Mouse (Mus musculus) stomach, embryonic 16.5 days (tissue): Measurements from ENCODE around the gene Capns2. TPM values are rescaled to one million over a fixed set of nuclear protein-coding genes. Genes with fewer than 3 reads are reported as not detected.

Experiments used
- ATAC-seq: fragments of 200-750 bp; cut with Nextera tagmentation; 2 replicates; pipeline ENCODE4 v1.8.0; 2017; ENCODE audit warnings: moderate number of reproducible peaks, moderate TSS enrichment; ENCODE audit not compliant: insufficient read depth, low FRiP score
- H3K27ac ChIP-seq: fragments of 300-500 bp; sonication (generic); 2 replicates; pipeline ENCODE4 v1.5.1; 2014; ENCODE audit warnings: low read length
- H3K27me3 ChIP-seq: fragments of 300-500 bp; sonication (generic); 2 replicates; pipeline ENCODE4 v1.6.1; 2014; ENCODE audit warnings: low read length, control low read depth, mixed read lengths; ENCODE audit not compliant: control insufficient read depth, insufficient read depth
- H3K36me3 ChIP-seq: fragments of 300-500 bp; sonication (generic); 2 replicates; pipeline ENCODE4 v1.6.1; 2014; ENCODE audit warnings: low read length; ENCODE audit not compliant: control insufficient read depth, insufficient read depth
- H3K4me1 ChIP-seq: fragments of 300-500 bp; sonication (generic); 2 replicates; pipeline ENCODE4 v1.6.1; 2014; ENCODE audit warnings: low read length, control low read depth, mixed read lengths; ENCODE audit not compliant: control insufficient read depth, insufficient read depth
- H3K4me2 ChIP-seq: fragments of 300-500 bp; sonication (generic); 2 replicates; pipeline ENCODE4 v1.6.1; 2014; ENCODE audit warnings: low read depth, low read length, mixed read lengths
- H3K4me3 ChIP-seq: fragments of 300-500 bp; sonication (generic); replicated peaks from 2 replicates; pipeline ENCODE4 v1.5.1; 2014; ENCODE audit warnings: mild to moderate bottlenecking, low read length
- H3K9ac ChIP-seq: fragments of 300-500 bp; sonication (generic); 2 replicates; pipeline ENCODE4 v1.6.1; 2014; ENCODE audit warnings: low read length
- H3K9me3 ChIP-seq: fragments of 300-500 bp; sonication (generic); replicated peaks from 2 replicates; pipeline ENCODE4 v1.6.1; 2016; ENCODE audit warnings: low read length, control low read depth; ENCODE audit not compliant: control insufficient read depth
- WGBS: fragments of 180-500 bp; shearing (Covaris S2); extraction: QIAGEN DNeasy Blood & Tissue Kit; methylation state at CpG from one replicate; pipeline ENCODE4 v1.1.7; 2014; 5-methylcytosine and 5-hydroxymethylcytosine counted together
- polyA plus RNA-seq: library from polyadenylated mRNA; unstranded; fragments of >200 nt; fragmentation: Nextera tagmentation; extraction: Ambion mirVana; gene quantifications from 2 replicates; pipeline ENCODE4 v1.2.1, GENCODE M21; 2015

The Capns2 gene
- polyA plus RNA-seq, 1 experiment from 2014 or later = 19.5 TPM

GRCm38 (mm10) chr8:92897794-92898193, 3.4 kb upstream of the Capns2 start:
- no peaks in the 10 kb centered on the region for H3K4me1 ChIP-seq
- no peak overlapping the region for H3K4me2 ChIP-seq
- H3K4me3 ChIP-seq = no peak overlapping the region
- no peak for ATAC-seq
- no peaks in the 10 kb centered on the region for H3K27me3 ChIP-seq
- H3K9ac ChIP-seq = no peak overlapping the region
- no peaks in the 10 kb centered on the region for H3K36me3 ChIP-seq
- 73% methylated on average over 4 of the region's 4 CpGs for WGBS
- H3K27ac ChIP-seq = no peak overlapping the region
- H3K9me3 ChIP-seq = no peaks in the 10 kb centered on the region

- H3K4me2 ChIP-seq = no peak overlapping the region
- H3K27ac ChIP-seq = no peak overlapping the region
- H3K9ac ChIP-seq = no peak overlapping the region
- H3K4me3 ChIP-seq = no peak overlapping the region
- H3K9me3 ChIP-seq = no peaks in the 10 kb centered on the region
- no peaks in the 10 kb centered on the region for H3K36me3 ChIP-seq
- no peaks in the 10 kb centered on the region for H3K4me1 ChIP-seq
- no peaks in the 10 kb centered on the region for H3K27me3 ChIP-seq
- WGBS = 72% methylated on average over 9 of the region's 9 CpGs
- no peak for ATAC-seq
These were observed 1.6 kb upstream of the Capns2 start for GRCm38 (mm10) chr8:92899590-92899989.

GRCm38 (mm10) chr8:92902981-92903380, 1.8 kb downstream of the Capns2 start:
- no peak for ATAC-seq
- no peaks in the 10 kb centered on the region for H3K27me3 ChIP-seq

GRCm38 (mm10) chr8:92903488-92904135, 2.4 kb downstream of the Capns2 start:
- H3K4me3 ChIP-seq = no peak overlapping the region
- H3K9ac ChIP-seq = no peak overlapping the region
- 84% methylated on average over 11 of the region's 11 CpGs for WGBS
- no peaks in the 10 kb centered on the region for H3K9me3 ChIP-seq
- H3K4me2 ChIP-seq = no peak overlapping the region
- no peak overlapping the region for H3K27ac ChIP-seq
- ATAC-seq = no peak
- H3K4me1 ChIP-seq = no peaks in the 10 kb centered on the region
- no peaks in the 10 kb centered on the region for H3K27me3 ChIP-seq
- no peaks in the 10 kb centered on the region for H3K36me3 ChIP-seq

More at GRCm38 (mm10) chr8:92902981-92903380, 1.8 kb downstream of the Capns2 start:
- WGBS = 77% methylated on average over 2 of the region's 2 CpGs
- H3K9me3 ChIP-seq = no peaks in the 10 kb centered on the region
- H3K4me3 ChIP-seq = no peak overlapping the region
- no peaks in the 10 kb centered on the region for H3K4me1 ChIP-seq
- no peak overlapping the region for H3K9ac ChIP-seq
- no peaks in the 10 kb centered on the region for H3K36me3 ChIP-seq
- no peak overlapping the region; the same call in 1 of the 2 replicates for H3K4me2 ChIP-seq
- H3K27ac ChIP-seq = no peak overlapping the region

- ATAC-seq = no peak
- H3K9ac ChIP-seq = no peak overlapping the region
- H3K36me3 ChIP-seq = no peaks in the 10 kb centered on the region
- no peak overlapping the region for H3K4me3 ChIP-seq
- WGBS = 93% methylated on average over 9 of the region's 9 CpGs
- H3K27me3 ChIP-seq = no peaks in the 10 kb centered on the region
- H3K9me3 ChIP-seq = no peaks in the 10 kb centered on the region
- H3K27ac ChIP-seq = no peak overlapping the region
- H3K4me1 ChIP-seq = no peaks in the 10 kb centered on the region
- no peak overlapping the region for H3K4me2 ChIP-seq
These were observed 5.3 kb downstream of the Capns2 start for GRCm38 (mm10) chr8:92906553-92906952.

DNA sequence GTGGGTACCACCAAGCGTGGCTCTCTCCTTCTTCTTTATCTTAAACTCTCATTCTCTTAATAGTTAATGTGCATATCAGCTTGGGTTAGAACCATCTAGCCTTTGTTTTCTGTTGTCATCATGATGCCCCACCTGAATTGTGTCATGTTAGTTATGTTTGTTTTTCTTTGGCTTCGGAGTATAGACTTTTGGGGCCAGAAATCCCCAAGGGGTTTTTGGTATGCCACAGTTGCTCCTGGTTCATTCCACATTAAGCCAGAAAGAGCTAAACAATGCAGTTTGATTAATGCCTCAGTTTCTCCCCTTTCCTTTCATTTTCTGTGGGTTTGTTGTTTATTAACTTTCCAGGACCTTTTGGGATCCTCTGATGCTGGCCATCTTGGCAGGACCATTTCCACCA, 7.2 kb downstream of the Capns2 start:
- Histone ChIP-seq H3K36me3 (no peaks in the 10 kb centered on the region), H3K27ac (no peak overlapping the region), H3K9me3 (no peaks in the 10 kb centered on the region), H3K4me3 (no peak overlapping the region), H3K9ac (no peak overlapping the region), H3K27me3 (no peaks in the 10 kb centered on the region), H3K4me1 (no peaks in the 10 kb centered on the region), H3K4me2 (no peak overlapping the region)
- no peak for ATAC-seq
- 88% methylated on average over 2 of the region's 2 CpGs for WGBS

- no peak overlapping the region for H3K27ac ChIP-seq
- H3K36me3 ChIP-seq = no peaks in the 10 kb centered on the region
- no peak overlapping the region for H3K4me2 ChIP-seq
- no peaks in the 10 kb centered on the region for H3K9me3 ChIP-seq
- no peak overlapping the region for H3K9ac ChIP-seq
- H3K4me1 ChIP-seq = no peaks in the 10 kb centered on the region
- 88% methylated on average over 3 of the region's 3 CpGs for WGBS
- H3K4me3 ChIP-seq = no peak overlapping the region
- no peak for ATAC-seq
- no peaks in the 10 kb centered on the region for H3K27me3 ChIP-seq
These were observed 10.3 kb downstream of the Capns2 start for GRCm38 (mm10) chr8:92911477-92911876.

- 74% methylated on average over 7 of the region's 7 CpGs for WGBS
These were observed 12.2 kb downstream of the Capns2 start for GRCm38 (mm10) chr8:92913396-92913795.

GRCm38 (mm10) chr8:92916082-92916481, 14.9 kb downstream of the Capns2 start:
- no peak for ATAC-seq
- WGBS = 75% methylated on average over 3 of the region's 3 CpGs

More at GRCm38 (mm10) chr8:92913396-92913795, 12.2 kb downstream of the Capns2 start:
- ATAC-seq = no peak
- no peak overlapping the region for H3K9ac ChIP-seq
- H3K4me3 ChIP-seq = no peak overlapping the region
- H3K9me3 ChIP-seq = no peaks in the 10 kb centered on the region
- H3K4me1 ChIP-seq = no peaks in the 10 kb centered on the region
- no peaks in the 10 kb centered on the region for H3K36me3 ChIP-seq
- H3K27ac ChIP-seq = no peak overlapping the region
- no peaks in the 10 kb centered on the region for H3K27me3 ChIP-seq
- no peak overlapping the region for H3K4me2 ChIP-seq

More at GRCm38 (mm10) chr8:92916082-92916481, 14.9 kb downstream of the Capns2 start:
- Histone ChIP-seq H3K27ac (no peak overlapping the region), H3K4me2 (no peak overlapping the region), H3K9me3 (no peaks in the 10 kb centered on the region), H3K27me3 (no peaks in the 10 kb centered on the region), H3K36me3 (no peaks in the 10 kb centered on the region), H3K9ac (no peak overlapping the region), H3K4me3 (no peak overlapping the region), H3K4me1 (no peaks in the 10 kb centered on the region)
